Mouse (Mus musculus) kidney, adult 2 months (tissue): ENCODE results near the gene Adprhl2.

Experiments used
- CTCF ChIP-seq: fragments of 200-500 bp; conservative IDR thresholded peaks from 2 replicates; pipeline ENCODE4 v1.5.1; 2011; ENCODE audit warnings: low read depth, mild to moderate bottlenecking, control low read depth, low read length, moderate library complexity, mixed read lengths; ENCODE audit not compliant: insufficient read depth, insufficient read length
- POLR2A ChIP-seq: fragments of 200-500 bp; IDR thresholded peaks from one replicate; pipeline ENCODE4 v1.6.1; 2011; ENCODE audit warnings: low read depth, low read length, control low read depth

GRCm38 (mm10) chr4:126305428-126305827 lies 16.1 kb downstream of the Adprhl2 start:
- TF ChIP-seq CTCF (no peak), POLR2A (no peak)
